Mouse (Mus musculus): ENCODE data around the gene Esrrb. TPM values are rescaled to one million over a fixed set of nuclear protein-coding genes. Genes with fewer than 3 reads are reported as not detected.

Esrrb gene
- polyA plus RNA-seq, 2 experiments from 2014 or later = not detected

GRCm38 (mm10) chr12:86501728-86502127 is 140.8 kb downstream of the Esrrb start:
- ATAC-seq = no peak

GRCm38 (mm10) chr12:86503921-86504320 is 143.0 kb downstream of the Esrrb start:
- no peak for ATAC-seq

- ATAC-seq = no peak
Measured at GRCm38 (mm10) chr12:86504321-86504720, 143.4 kb downstream of the Esrrb start.

- ATAC-seq = no peak
Measured at GRCm38 (mm10) chr12:86507741-86508140, 146.8 kb downstream of the Esrrb start.

GRCm38 (mm10) chr12:86508313-86508988 is 147.5 kb downstream of the Esrrb start:
- no peak for ATAC-seq

- no peak for ATAC-seq
Measured at GRCm38 (mm10) chr12:86509295-86510279, 148.7 kb downstream of the Esrrb start.

- ATAC-seq = no peak
Measured at GRCm38 (mm10) chr12:86512335-86512734, 151.4 kb downstream of the Esrrb start.

- ATAC-seq = no peak
Measured at GRCm38 (mm10) chr12:86513596-86513995, 152.7 kb downstream of the Esrrb start.

GRCm38 (mm10) chr12:86516602-86517001 is 155.7 kb downstream of the Esrrb start:
- no peak for ATAC-seq

- ATAC-seq = no peak
Measured at GRCm38 (mm10) chr12:86517721-86518120, 156.8 kb downstream of the Esrrb start.

GRCm38 (mm10) chr12:86518746-86519145 is 157.8 kb downstream of the Esrrb start:
- no peak for ATAC-seq

GRCm38 (mm10) chr12:86534283-86534682 is 173.4 kb downstream of the Esrrb start:
- ATAC-seq = no peak

- no peak for ATAC-seq
Measured at GRCm38 (mm10) chr12:86537799-86538198, 176.9 kb downstream of the Esrrb start.

- no peak for ATAC-seq
Measured at GRCm38 (mm10) chr12:86538711-86539110, 177.8 kb downstream of the Esrrb start.

- no peak for ATAC-seq
Measured at GRCm38 (mm10) chr12:86539511-86539910, 178.6 kb downstream of the Esrrb start.

GRCm38 (mm10) chr12:86547808-86548207 is 186.9 kb downstream of the Esrrb start:
- ATAC-seq = no peak

GRCm38 (mm10) chr12:86553037-86553436 is 192.1 kb downstream of the Esrrb start:
- no peak for ATAC-seq

GRCm38 (mm10) chr12:86556796-86557517 is 196.0 kb downstream of the Esrrb start:
- no peak for ATAC-seq

GRCm38 (mm10) chr12:86558889-86559288 is 198.0 kb downstream of the Esrrb start:
- no peak for ATAC-seq

GRCm38 (mm10) chr12:86562705-86563104 is 201.8 kb downstream of the Esrrb start:
- no peak for ATAC-seq

- no peak for ATAC-seq
Measured at GRCm38 (mm10) chr12:86565996-86566395, 205.1 kb downstream of the Esrrb start.

Data from CD4-positive, CD25-positive, alpha-beta regulatory T cell, adult 4 months (primary cell).